Mouse (Mus musculus): ENCODE results near the gene Mif4gd. TPM values are rescaled to one million over a fixed set of nuclear protein-coding genes. Genes with fewer than 3 reads are reported as not detected.

Gene Mif4gd
- polyA plus RNA-seq, 1 experiment from 2014 or later = 29.7 TPM

Other genes with a start within 250 kb of the Mif4gd start
- not detected in 3 replicates for gene Hid1, start 245.2 kb downstream of the Mif4gd start, polyA plus RNA-seq (2018)
- gene Cdr2l, start 231.1 kb downstream of the Mif4gd start, polyA plus RNA-seq (2018) = 0.06 TPM in 1 of 3 replicates, not detected in the others
- gene Mrpl58, start 209.2 kb downstream of the Mif4gd start, polyA plus RNA-seq (2018) = 33.0 to 43.0 TPM (median 39.2 TPM) in 3 replicates
- gene Atp5h, start 193.0 kb downstream of the Mif4gd start, polyA plus RNA-seq (2018) = 377 to 621 TPM (median 390 TPM) in 3 replicates
- 13.7 to 21.3 TPM (median 17.9 TPM) in 3 replicates for gene Kctd2, start 192.8 kb downstream of the Mif4gd start, polyA plus RNA-seq (2018)
- not detected in 3 replicates for gene Trim80, start 172.4 kb downstream of the Mif4gd start, polyA plus RNA-seq (2018)
- gene Slc16a5, start 150.5 kb downstream of the Mif4gd start, polyA plus RNA-seq (2018) = not detected in 3 replicates
- 21.4 to 26.8 TPM (median 22.9 TPM) in 3 replicates for gene Armc7, start 137.3 kb downstream of the Mif4gd start, polyA plus RNA-seq (2018)
- 54.5 to 73.7 TPM (median 60.1 TPM) in 3 replicates for gene Nt5c, start 121.1 kb downstream of the Mif4gd start, polyA plus RNA-seq (2018)
- gene Jpt1, start 98.6 kb downstream of the Mif4gd start, polyA plus RNA-seq (2018) = 68.8 to 166 TPM (median 152 TPM) in 3 replicates
- 229 to 319 TPM (median 316 TPM) in 3 replicates for gene Sumo2, start 76.7 kb downstream of the Mif4gd start, polyA plus RNA-seq (2018)
- gene Nup85, start 48.5 kb downstream of the Mif4gd start, polyA plus RNA-seq (2018) = 11.4 to 41.8 TPM (median 14.7 TPM) in 3 replicates
- 21.1 to 35.5 TPM (median 25.6 TPM) in 3 replicates for gene Mrps7, start 9.0 kb downstream of the Mif4gd start, polyA plus RNA-seq (2018)
- 15.8 to 69.3 TPM (median 37.7 TPM) in 3 replicates for gene Gga3, start 8.9 kb downstream of the Mif4gd start, polyA plus RNA-seq (2018)
- gene Slc25a19, start 15.3 kb upstream of the Mif4gd start, polyA plus RNA-seq (2018) = 14.9 to 26.4 TPM (median 17.0 TPM) in 3 replicates
- 265 to 522 TPM (median 418 TPM) in 3 replicates for gene Grb2, start 95.6 kb upstream of the Mif4gd start, polyA plus RNA-seq (2018)
- 13.8 to 22.4 TPM (median 14.1 TPM) in 3 replicates for gene Tmem94, start 152.5 kb upstream of the Mif4gd start, polyA plus RNA-seq (2018)
- gene Caskin2, start 200.7 kb upstream of the Mif4gd start, polyA plus RNA-seq (2018) = 0.86 to 3.1 TPM (median 1.8 TPM) in 3 replicates
- 4.8 to 12.1 TPM (median 7.2 TPM) in 3 replicates for gene Tsen54, start 201.8 kb upstream of the Mif4gd start, polyA plus RNA-seq (2018)
- 0.80 to 3.9 TPM (median 2.6 TPM) in 3 replicates for gene Llgl2, start 211.1 kb upstream of the Mif4gd start, polyA plus RNA-seq (2018)
- gene Myo15b, start 245.4 kb upstream of the Mif4gd start, polyA plus RNA-seq (2018) = 0.13 TPM in 1 of 3 replicates, not detected in the others

Measured in macrophage (primary cell).